Mouse (Mus musculus) testis, adult 10 weeks (tissue): ENCODE data around the gene Cabp5. TPM values are rescaled to one million over a fixed set of nuclear protein-coding genes. Genes with fewer than 3 reads are reported as not detected.

ENCODE experiments used
- polyA plus RNA-seq: library from polyadenylated mRNA; stranded (reverse); fragments of 350-450 nt; fragmentation: Illumina TruSeq; extraction: RNeasy Lipid Tissue Mini Kit (QIAGEN cat#74804); gene quantifications from one replicate; pipeline ENCODE4 v1.2.3, GENCODE M21; 2014; ENCODE audit warnings: low read depth, low replicate concordance

The Cabp5 gene
- polyA plus RNA-seq: 0.11 TPM

GRCm38 (mm10) chr7:13397832-13398231, at the start of gene Cabp5:
TSS of gene Cabp5 (plus strand) at chr7:13398132.

GRCm38 (mm10) chr7:13450541-13450940, 52.6 kb downstream of the Cabp5 start, which contains the start of gene Bsph1:
TSS of gene Bsph1 (plus strand) at chr7:13450841.

Other genes starting within 250 kb of the Cabp5 start
- 0.20 TPM for gene Vmn1r88, start 238.6 kb upstream of the Cabp5 start, polyA plus RNA-seq
- not detected for gene Vmn1r89, start 185.1 kb upstream of the Cabp5 start, polyA plus RNA-seq
- 15.7 TPM for gene Lig1, start 120.8 kb upstream of the Cabp5 start, polyA plus RNA-seq
- 3.7 TPM for gene Zswim9, start 119.4 kb upstream of the Cabp5 start, polyA plus RNA-seq
- gene Pla2g4c, start 73.5 kb upstream of the Cabp5 start, polyA plus RNA-seq: 0.56 TPM
- not detected for gene Bsph1, start 52.7 kb downstream of the Cabp5 start, polyA plus RNA-seq
- 2.4 TPM for gene Bsph2, start 172.9 kb downstream of the Cabp5 start, polyA plus RNA-seq
- not detected for gene Sult2a5, start 225.8 kb downstream of the Cabp5 start, polyA plus RNA-seq